Mouse (Mus musculus): ENCODE measurements around the gene Strbp. TPM values are rescaled to one million over a fixed set of nuclear protein-coding genes. Genes with fewer than 3 reads are reported as not detected.

Gene Strbp
- polyA plus RNA-seq, 1 experiment from 2014 or later, result 155 TPM

GRCm38 (mm10) chr2:37569888-37570287 lies 133.8 kb downstream of the Strbp start:
- no peak overlapping the region for H3K27ac ChIP-seq (replicated peaks; ENCODE audit: low read depth, low read length)
- H3K36me3 ChIP-seq (ENCODE audit: control insufficient read depth, insufficient read depth, low read length), result peaks cover 57% of the 10 kb centered on the region

DNA sequence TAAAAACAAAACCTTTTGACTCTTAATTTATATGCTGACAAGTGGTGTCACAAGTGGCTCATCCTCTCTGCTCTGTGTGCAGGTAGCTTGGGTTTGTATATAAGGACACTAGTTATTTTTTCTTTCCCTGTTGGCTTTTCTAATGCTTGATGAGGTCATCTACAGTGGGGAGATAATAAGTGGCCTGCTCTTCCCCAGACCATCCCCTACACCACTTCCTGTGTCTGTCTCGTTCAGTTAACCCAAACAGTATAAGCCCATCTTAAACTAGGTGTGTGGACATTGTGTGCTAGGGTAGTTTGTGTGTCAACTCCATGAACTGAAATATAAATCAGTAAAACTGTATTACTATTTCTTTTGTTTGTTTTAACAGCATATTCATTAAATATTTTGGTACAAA lies 137.6 kb downstream of the Strbp start:
- Histone ChIP-seq H3K27me3 (ENCODE audit: control insufficient read depth, insufficient read depth, low read length) (no peaks in the 10 kb centered on the region), H3K36me3 (ENCODE audit: control insufficient read depth, insufficient read depth, low read length) (peaks cover 81% of the 10 kb centered on the region), H3K4me3 (replicated peaks; ENCODE audit: low read depth, low read length) (no peak overlapping the region), H3K9ac (replicated peaks; ENCODE audit: low read length) (no peak overlapping the region), H3K9me3 (ENCODE audit: control insufficient read depth, low read length) (no peaks in the 10 kb centered on the region), H3K4me1 (ENCODE audit: control insufficient read depth, insufficient read depth, low read length) (no peaks in the 10 kb centered on the region), H3K27ac (replicated peaks; ENCODE audit: low read depth, low read length) (no peak overlapping the region), H3K4me2 (ENCODE audit: low read length) (no peak overlapping the region)
- ATAC-seq (ENCODE audit: low FRiP score, low TSS enrichment) (no peak), DNase-seq (no peak)
- WGBS, result 92% methylated on average over 1 of the region's 1 CpGs

More at GRCm38 (mm10) chr2:37569888-37570287, 133.8 kb downstream of the Strbp start:
- DNase-seq (peak; percentile 13), ATAC-seq (ENCODE audit: low FRiP score, low TSS enrichment) (no peak)
- H3K9ac ChIP-seq (replicated peaks; ENCODE audit: low read length), result no peak overlapping the region
- no peak overlapping the region for H3K4me3 ChIP-seq (replicated peaks; ENCODE audit: low read depth, low read length)
- 84% methylated on average over 5 of the region's 5 CpGs for WGBS
- no peaks in the 10 kb centered on the region for H3K9me3 ChIP-seq (ENCODE audit: control insufficient read depth, low read length)
- H3K4me1 ChIP-seq (ENCODE audit: control insufficient read depth, insufficient read depth, low read length), result no peaks in the 10 kb centered on the region
- no peaks in the 10 kb centered on the region for H3K27me3 ChIP-seq (ENCODE audit: control insufficient read depth, insufficient read depth, low read length)
- no peak overlapping the region for H3K4me2 ChIP-seq (ENCODE audit: low read length)

- H3K36me3 ChIP-seq (ENCODE audit: control insufficient read depth, insufficient read depth, low read length), result peaks cover 83% of the 10 kb centered on the region
- no peak overlapping the region for H3K4me3 ChIP-seq (replicated peaks; ENCODE audit: low read depth, low read length)
- H3K9me3 ChIP-seq (ENCODE audit: control insufficient read depth, low read length), result no peaks in the 10 kb centered on the region
- H3K27ac ChIP-seq (replicated peaks; ENCODE audit: low read depth, low read length), result no peak overlapping the region
- DNase-seq, result no peak
- no peak overlapping the region for H3K4me2 ChIP-seq (ENCODE audit: low read length)
- whole genome bisulfite sequencing, result 79% methylated on average over 2 of the region's 2 CpGs
- no peaks in the 10 kb centered on the region for H3K27me3 ChIP-seq (ENCODE audit: control insufficient read depth, insufficient read depth, low read length)
- no peaks in the 10 kb centered on the region for H3K4me1 ChIP-seq (ENCODE audit: control insufficient read depth, insufficient read depth, low read length)
- no peak for ATAC-seq (ENCODE audit: low FRiP score, low TSS enrichment)
- no peak overlapping the region for H3K9ac ChIP-seq (replicated peaks; ENCODE audit: low read length)
Measured at GRCm38 (mm10) chr2:37565579-37565978, 138.1 kb downstream of the Strbp start.

DNA sequence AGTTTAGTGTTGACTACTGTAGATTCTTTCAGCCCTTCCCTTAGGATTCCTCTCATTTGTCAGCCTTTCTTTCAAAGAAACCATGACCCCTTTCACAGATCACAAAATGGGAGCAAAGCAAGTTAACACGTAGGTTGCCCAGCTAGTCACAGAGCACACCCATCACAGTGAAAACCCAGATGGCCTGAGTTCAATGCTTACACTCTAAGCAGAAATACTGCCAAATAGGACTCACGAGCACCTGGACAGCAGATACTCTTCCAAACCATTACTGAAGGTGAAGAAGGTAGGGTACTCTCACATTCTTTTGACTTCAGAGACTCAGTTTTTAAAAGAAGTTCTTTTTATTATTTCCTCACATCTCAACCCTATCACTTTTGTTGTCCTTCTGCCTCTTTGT lies 147.3 kb downstream of the Strbp start:
- Histone ChIP-seq H3K9ac (replicated peaks; ENCODE audit: low read length) (no peak overlapping the region), H3K4me1 (ENCODE audit: control insufficient read depth, insufficient read depth, low read length) (no peaks in the 10 kb centered on the region)
- 93% methylated on average over 2 of the region's 2 CpGs for WGBS

GRCm38 (mm10) chr2:37549346-37550012 lies 154.2 kb downstream of the Strbp start:
- WGBS, result 85% methylated on average over 1 of the region's 1 CpGs
- no peak overlapping the region for H3K27ac ChIP-seq (replicated peaks; ENCODE audit: low read depth, low read length)
- ATAC-seq (ENCODE audit: low FRiP score, low TSS enrichment) (no peak), DNase-seq (no peak)
- peaks cover 71% of the 10 kb centered on the region for H3K36me3 ChIP-seq (ENCODE audit: control insufficient read depth, insufficient read depth, low read length)
- no peak overlapping the region for H3K4me2 ChIP-seq (ENCODE audit: low read length)
- no peaks in the 10 kb centered on the region for H3K9me3 ChIP-seq (ENCODE audit: control insufficient read depth, low read length)
- H3K4me1 ChIP-seq (ENCODE audit: control insufficient read depth, insufficient read depth, low read length), result no peaks in the 10 kb centered on the region
- H3K4me3 ChIP-seq (replicated peaks; ENCODE audit: low read depth, low read length), result no peak overlapping the region
- H3K27me3 ChIP-seq (ENCODE audit: control insufficient read depth, insufficient read depth, low read length), result no peaks in the 10 kb centered on the region
- H3K9ac ChIP-seq (replicated peaks; ENCODE audit: low read length), result no peak overlapping the region

More for the DNA sequence above, 147.3 kb downstream of the Strbp start:
- no peak for ATAC-seq (ENCODE audit: low FRiP score, low TSS enrichment)
- H3K4me3 ChIP-seq (replicated peaks; ENCODE audit: low read depth, low read length), result no peak overlapping the region
- no peak overlapping the region for H3K27ac ChIP-seq (replicated peaks; ENCODE audit: low read depth, low read length)
- H3K9me3 ChIP-seq (ENCODE audit: control insufficient read depth, low read length), result no peaks in the 10 kb centered on the region
- H3K36me3 ChIP-seq (ENCODE audit: control insufficient read depth, insufficient read depth, low read length), result peaks cover 85% of the 10 kb centered on the region
- H3K4me2 ChIP-seq (ENCODE audit: low read length), result no peak overlapping the region
- H3K27me3 ChIP-seq (ENCODE audit: control insufficient read depth, insufficient read depth, low read length), result no peaks in the 10 kb centered on the region
- DNase-seq, result no peak

- no peak for ATAC-seq (ENCODE audit: low FRiP score, low TSS enrichment)
- Histone ChIP-seq H3K4me3 (replicated peaks; ENCODE audit: low read depth, low read length) (no peak overlapping the region), H3K9me3 (ENCODE audit: control insufficient read depth, low read length) (no peaks in the 10 kb centered on the region), H3K36me3 (ENCODE audit: control insufficient read depth, insufficient read depth, low read length) (peaks cover 46% of the 10 kb centered on the region), H3K9ac (replicated peaks; ENCODE audit: low read length) (no peak overlapping the region), H3K4me2 (ENCODE audit: low read length) (no peak overlapping the region), H3K27ac (replicated peaks; ENCODE audit: low read depth, low read length) (no peak overlapping the region), H3K4me1 (ENCODE audit: control insufficient read depth, insufficient read depth, low read length) (no peaks in the 10 kb centered on the region), H3K27me3 (ENCODE audit: control insufficient read depth, insufficient read depth, low read length) (no peaks in the 10 kb centered on the region)
- WGBS, result 79% methylated on average over 3 of the region's 3 CpGs
- no peak for DNase-seq
Measured at GRCm38 (mm10) chr2:37531639-37532038, 172.0 kb downstream of the Strbp start.

DNA sequence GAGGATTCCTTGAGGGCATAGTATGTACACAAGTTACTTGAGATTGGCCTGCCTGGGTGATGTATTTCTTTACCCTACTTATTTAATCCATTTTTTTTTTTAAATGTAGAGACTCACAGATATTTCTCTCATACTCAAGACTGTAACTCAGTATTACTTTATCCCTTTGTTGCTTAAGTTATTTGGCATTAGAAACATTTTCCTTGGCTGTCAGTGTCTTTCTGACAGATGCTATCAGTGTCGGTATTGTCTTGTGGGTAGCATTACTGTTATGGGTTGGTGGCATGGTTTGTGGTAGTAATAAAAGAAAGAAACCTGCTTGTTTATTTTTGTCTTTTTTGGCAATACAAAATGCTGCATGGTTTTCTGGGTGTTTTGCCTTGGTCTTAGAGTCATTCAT lies 172.9 kb downstream of the Strbp start:
- ATAC-seq (ENCODE audit: low FRiP score, low TSS enrichment) (no peak), DNase-seq (no peak)
- no peaks in the 10 kb centered on the region for H3K4me1 ChIP-seq (ENCODE audit: control insufficient read depth, insufficient read depth, low read length)
- no peak overlapping the region for H3K4me3 ChIP-seq (replicated peaks; ENCODE audit: low read depth, low read length)
- WGBS, result 92% methylated on average over 1 of the region's 1 CpGs
- H3K9me3 ChIP-seq (ENCODE audit: control insufficient read depth, low read length), result no peaks in the 10 kb centered on the region
- H3K4me2 ChIP-seq (ENCODE audit: low read length), result no peak overlapping the region
- peaks cover 37% of the 10 kb centered on the region for H3K36me3 ChIP-seq (ENCODE audit: control insufficient read depth, insufficient read depth, low read length)
- no peak overlapping the region for H3K27ac ChIP-seq (replicated peaks; ENCODE audit: low read depth, low read length)
- H3K9ac ChIP-seq (replicated peaks; ENCODE audit: low read length), result no peak overlapping the region
- no peaks in the 10 kb centered on the region for H3K27me3 ChIP-seq (ENCODE audit: control insufficient read depth, insufficient read depth, low read length)

GRCm38 (mm10) chr2:37529397-37529796 lies 174.3 kb downstream of the Strbp start:
- Histone ChIP-seq H3K36me3 (ENCODE audit: control insufficient read depth, insufficient read depth, low read length) (peaks cover 24% of the 10 kb centered on the region), H3K4me1 (ENCODE audit: control insufficient read depth, insufficient read depth, low read length) (no peaks in the 10 kb centered on the region), H3K27ac (replicated peaks; ENCODE audit: low read depth, low read length) (no peak overlapping the region), H3K9ac (replicated peaks; ENCODE audit: low read length) (no peak overlapping the region), H3K27me3 (ENCODE audit: control insufficient read depth, insufficient read depth, low read length) (no peaks in the 10 kb centered on the region), H3K4me2 (ENCODE audit: low read length) (no peak overlapping the region), H3K4me3 (replicated peaks; ENCODE audit: low read depth, low read length) (no peak overlapping the region), H3K9me3 (ENCODE audit: control insufficient read depth, low read length) (no peaks in the 10 kb centered on the region)
- no peak for ATAC-seq (ENCODE audit: low FRiP score, low TSS enrichment)
- DNase-seq, result no peak
- 92% methylated on average over 2 of the region's 2 CpGs for WGBS

- H3K27ac ChIP-seq (replicated peaks; ENCODE audit: low read depth, low read length), result no peak overlapping the region
- no peak overlapping the region for H3K4me2 ChIP-seq (ENCODE audit: low read length)
- no peaks in the 10 kb centered on the region for H3K9me3 ChIP-seq (ENCODE audit: control insufficient read depth, low read length)
- ATAC-seq (ENCODE audit: low FRiP score, low TSS enrichment) (no peak), DNase-seq (no peak)
- no peaks in the 10 kb centered on the region for H3K4me1 ChIP-seq (ENCODE audit: control insufficient read depth, insufficient read depth, low read length)
- H3K9ac ChIP-seq (replicated peaks; ENCODE audit: low read length), result no peak overlapping the region
- no peak overlapping the region for H3K4me3 ChIP-seq (replicated peaks; ENCODE audit: low read depth, low read length)
- peaks cover 6% of the 10 kb centered on the region for H3K36me3 ChIP-seq (ENCODE audit: control insufficient read depth, insufficient read depth, low read length)
- no peaks in the 10 kb centered on the region for H3K27me3 ChIP-seq (ENCODE audit: control insufficient read depth, insufficient read depth, low read length)
Measured at GRCm38 (mm10) chr2:37527587-37527986, 176.1 kb downstream of the Strbp start.
